In genomic region chr8:71395071-71395470, GRCm38 (mm10) we compare ENCODE assay signal across 9 mouse cellular contexts. TPM values are rescaled to one million over a fixed set of nuclear protein-coding genes. Genes with fewer than 3 reads are reported as not detected.
DNase-seq lines count a peak whose midpoint lies in the region; ATAC-seq and TF ChIP-seq lines count a peak whose summit lies in the region.
"Had no signal": no experiment of that assay in that cellular context is flagged by ENCODE, and none has a peak within 500 bp of the region (broad histone marks: within the 10 kb centered on the region; RNA-seq: fewer than 3 reads in every experiment).

No protein-coding gene starts in this region.

- no peaks in the 10 kb centered on the region for H3K27me3 ChIP-seq in intestine, postnatal 0 days (replicated peaks; ENCODE audit: control insufficient read depth, insufficient read depth, low read length)
- H3K27me3 ChIP-seq in stomach, embryonic 14.5 days (ENCODE audit: control insufficient read depth, insufficient read depth, low read length): no peaks in the 10 kb centered on the region
- H3K27me3 ChIP-seq: neural tube, embryonic 12.5 days had no signal

- 0 out of 2 replicates have a peak overlapping the region, but pooled peaks have one; percentile 21 for H3K4me2 ChIP-seq in intestine, postnatal 0 days (replicated peaks; ENCODE audit: low read depth)
- H3K4me2 ChIP-seq in stomach, embryonic 14.5 days (replicated peaks; ENCODE audit: low read depth, low read length): peak overlapping the region; percentile 22; the same call in 1 of the 2 replicates
- H3K4me2 ChIP-seq: neural tube, embryonic 12.5 days had no signal

- no peak overlapping the region for H3K27ac ChIP-seq in intestine, postnatal 0 days (ENCODE audit: low read depth, low read length)
- no peak overlapping the region for H3K27ac ChIP-seq in stomach, embryonic 14.5 days (ENCODE audit: low read length)
- H3K27ac ChIP-seq: neural tube, embryonic 12.5 days had no signal

- peaks cover 17% of the 10 kb centered on the region for H3K36me3 ChIP-seq in intestine, postnatal 0 days (ENCODE audit: control insufficient read depth, insufficient read depth)
- peaks cover 14% of the 10 kb centered on the region for H3K36me3 ChIP-seq in stomach, embryonic 14.5 days (ENCODE audit: control insufficient read depth, insufficient read depth, low read length)

- TF ChIP-seq CTCF in intestine, postnatal 0 days (IDR thresholded peaks at IDR 0.05; ENCODE audit: low read depth): no peak

- no peak overlapping the region for H3K9ac ChIP-seq in intestine, postnatal 0 days (ENCODE audit: low read depth, low read length)
- no peak overlapping the region for H3K9ac ChIP-seq in stomach, embryonic 14.5 days (replicated peaks; ENCODE audit: low read depth, low read length)
- H3K9ac ChIP-seq: neural tube, embryonic 12.5 days had no signal

- no peak for ATAC-seq in intestine, postnatal 0 days
- ATAC-seq in stomach, embryonic 14.5 days (ENCODE audit: insufficient number of reproducible peaks, insufficient read depth, low FRiP score, low read depth): no peak
- ATAC-seq in inflammation-experienced regulatory T-cells, adult 6 months: no peak

- H3K4me1 ChIP-seq in intestine, postnatal 0 days (replicated peaks; ENCODE audit: control insufficient read depth, insufficient read depth, low read length): 0 out of 2 replicates have a peak, but pooled peaks cover 5% of the 10 kb centered on the region
- H3K4me1 ChIP-seq in stomach, embryonic 14.5 days (ENCODE audit: control insufficient read depth, insufficient read depth, low read length): peaks cover 8% of the 10 kb centered on the region

- H3K4me3 ChIP-seq in intestine, postnatal 0 days (ENCODE audit: low read depth, low read length): no peak overlapping the region; the same call in 1 of the 2 replicates
- H3K4me3 ChIP-seq in stomach, embryonic 14.5 days (ENCODE audit: low read depth, low read length): no peak overlapping the region
- H3K4me3 ChIP-seq: neural tube, embryonic 12.5 days had no signal

- 84% methylated on average over 10 of the region's 10 CpGs for WGBS in intestine, postnatal 0 days
- WGBS in stomach, embryonic 14.5 days: 84% methylated on average over 10 of the region's 10 CpGs

- DNase-seq in heart, adult 18-20 months: peak; percentile 10 to 29
- no peak for DNase-seq in heart, adult 8-10 months (ENCODE audit: low spot score)
- peak; percentile 4 for DNase-seq in ovary, postnatal 36 days (ENCODE audit: low spot score)
- DNase-seq in ovary, adult 18-20 months (ENCODE audit: low spot score): no peak
- DNase-seq in testis, postnatal 10 days (ENCODE audit: low spot score): no peak

- no peaks in the 10 kb centered on the region for H3K9me3 ChIP-seq in intestine, postnatal 0 days (ENCODE audit: control insufficient read depth)
- H3K9me3 ChIP-seq in stomach, embryonic 14.5 days (ENCODE audit: control insufficient read depth, low read depth, low read length): no peaks in the 10 kb centered on the region
- H3K9me3 ChIP-seq: neural tube, embryonic 12.5 days had no signal

RNA-seq across cellular contexts. Expression of gene Ushbp1, which starts 0.5 kb away (rescaled TPM):
- total RNA-seq in heart, adult 18-20 months (2021): 10 to 100 TPM; 20.4 to 23.2 TPM
- 10 to 100 TPM; 20.8 to 33.7 (median 22.0) TPM for total RNA-seq in heart, adult 8-10 months (2022)
- 4.1 and 4.9 TPM in 2 replicates for polyA plus RNA-seq in intestine, postnatal 0 days (2015; fragmentation: Nextera tagmentation; extraction: Ambion mirVana)
- 8.6 and 9.6 TPM in 2 replicates for polyA plus RNA-seq in stomach, embryonic 14.5 days (2014; fragmentation: Nextera tagmentation; extraction: Ambion mirVana)
- under 1 TPM in 2 of 3 experiments, not detected in 1; 0.13 to 0.21 TPM for polyA plus RNA-seq in inflammation-experienced regulatory T-cells, adult 6 months (2017; shearing (Covaris generic))

RNA-seq across cellular contexts. Expression of gene Babam1, which starts 1.6 kb away (rescaled TPM):
- total RNA-seq in heart, adult 18-20 months (2021): 10 to 100 TPM; 67.9 to 69.8 TPM
- total RNA-seq in heart, adult 8-10 months (2022): 10 to 100 TPM; 70.0 to 72.7 (median 71.3) TPM
- polyA plus RNA-seq in intestine, postnatal 0 days (2015; fragmentation: Nextera tagmentation; extraction: Ambion mirVana): 66.8 and 68.6 TPM in 2 replicates
- polyA plus RNA-seq in stomach, embryonic 14.5 days (2014; fragmentation: Nextera tagmentation; extraction: Ambion mirVana): 92.2 and 94.2 TPM in 2 replicates
- polyA plus RNA-seq in inflammation-experienced regulatory T-cells, adult 6 months (2017; shearing (Covaris generic)): 10 to 100 TPM; 52.0 to 70.5 (median 54.7) TPM

RNA-seq across cellular contexts. Expression of gene Ankle1, which starts 10.7 kb away (rescaled TPM):
- not detected for total RNA-seq in heart, adult 18-20 months (2021)
- total RNA-seq in heart, adult 8-10 months (2022): under 1 TPM in 1 of 4 experiments, not detected in 3; 0.11 TPM
- 2.8 and 4.4 TPM in 2 replicates for polyA plus RNA-seq in intestine, postnatal 0 days (2015; fragmentation: Nextera tagmentation; extraction: Ambion mirVana)
- polyA plus RNA-seq in stomach, embryonic 14.5 days (2014; fragmentation: Nextera tagmentation; extraction: Ambion mirVana): 30.9 and 39.8 TPM in 2 replicates
- polyA plus RNA-seq in inflammation-experienced regulatory T-cells, adult 6 months (2017; shearing (Covaris generic)): 1 to 10 TPM in 2 of 3 experiments, under 1 TPM in 1; 0.62 to 4.9 (median 1.2) TPM

RNA-seq across cellular contexts. Expression of gene Nr2f6, which starts 13.3 kb away (rescaled TPM):
- total RNA-seq in heart, adult 18-20 months (2021): 10 to 100 TPM; 48.0 to 53.8 TPM
- 10 to 100 TPM; 44.3 to 52.2 (median 46.2) TPM for total RNA-seq in heart, adult 8-10 months (2022)
- 58.3 and 58.5 TPM in 2 replicates for polyA plus RNA-seq in intestine, postnatal 0 days (2015; fragmentation: Nextera tagmentation; extraction: Ambion mirVana)
- 52.7 and 65.5 TPM in 2 replicates for polyA plus RNA-seq in stomach, embryonic 14.5 days (2014; fragmentation: Nextera tagmentation; extraction: Ambion mirVana)
- polyA plus RNA-seq in inflammation-experienced regulatory T-cells, adult 6 months (2017; shearing (Covaris generic)): 1 to 10 TPM in 2 of 3 experiments, under 1 TPM in 1; 0.93 to 2.4 (median 1.1) TPM

RNA-seq across cellular contexts. Expression of gene Ocel1, which starts 24.0 kb away (rescaled TPM):
- 10 to 100 TPM; 14.2 to 14.9 TPM for total RNA-seq in heart, adult 18-20 months (2021)
- 10 to 100 TPM; 11.2 to 15.0 (median 13.9) TPM for total RNA-seq in heart, adult 8-10 months (2022)
- polyA plus RNA-seq in intestine, postnatal 0 days (2015; fragmentation: Nextera tagmentation; extraction: Ambion mirVana): 20.0 and 20.5 TPM in 2 replicates
- 3.8 TPM in 2 replicates for polyA plus RNA-seq in stomach, embryonic 14.5 days (2014; fragmentation: Nextera tagmentation; extraction: Ambion mirVana)
- 1 to 10 TPM; 3.3 to 4.7 (median 4.5) TPM for polyA plus RNA-seq in inflammation-experienced regulatory T-cells, adult 6 months (2017; shearing (Covaris generic))

Comparison
In these comparisons a context has a peak if more than half of its experiments do, and no peak if none do; other contexts are left out.
1. DNase-seq: peak in heart, adult 18-20 months (2 of 2) and ovary, postnatal 36 days (single experiment); none in heart, adult 8-10 months (single experiment), ovary, adult 18-20 months (single experiment) and testis, postnatal 10 days (single experiment).